Mouse (Mus musculus): ENCODE measurements around the gene March1.

DNA sequence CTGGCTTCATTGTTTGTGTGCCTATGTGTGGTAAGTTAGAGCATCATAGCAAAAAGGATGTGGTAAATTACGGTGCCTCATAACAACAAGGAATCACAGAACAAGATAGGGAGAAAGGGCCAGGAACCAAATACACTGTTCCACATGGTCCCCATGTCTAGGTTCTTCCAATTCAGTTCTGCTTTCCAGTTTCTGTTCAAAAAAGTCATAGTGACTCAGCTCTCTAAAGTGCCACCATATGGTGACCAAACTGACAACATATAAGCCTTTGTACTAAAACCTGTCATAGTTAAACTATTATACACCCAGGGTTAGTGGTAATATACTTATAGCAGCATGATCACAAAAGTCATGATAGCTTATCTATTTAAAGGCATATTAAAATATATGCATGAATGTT is 28.2 kb downstream of the March1 start:
- TF ChIP-seq POLR2A (IDR thresholded peaks at IDR 0.05; ENCODE audit: borderline replicate concordance, insufficient read depth, low read length) (no peak), CTCF (IDR thresholded peaks at IDR 0.05; ENCODE audit: borderline replicate concordance, insufficient read depth, low read depth, low read length) (no peak)

Measured in cerebellum, adult 2 months (tissue).